ENCODE assay signal across 14 mouse cellular contexts in genomic region chr8:114259713-114260355, GRCm38 (mm10). TPM values are rescaled to one million over a fixed set of nuclear protein-coding genes. Genes with fewer than 3 reads are reported as not detected.
DNase-seq lines count a peak whose midpoint lies in the region; ATAC-seq lines count a peak whose summit lies in the region.
"Had no signal": no experiment of that assay in that cellular context is flagged by ENCODE, and none has a peak within 500 bp of the region (broad histone marks: within the 10 kb centered on the region; RNA-seq: fewer than 3 reads in every experiment).

No protein-coding gene starts in this region.

- no peak for DNase-seq in frontal cortex, adult 2 months (ENCODE audit: extremely low spot score in 1 of 2, low spot score in 1 of 2)
- DNase-seq in right cerebral cortex, postnatal 10 days (ENCODE audit: low spot score in 2 of 2) = peak; percentile 29 to 32
- no peak for DNase-seq in right cerebral cortex, adult 2 months (ENCODE audit: low spot score in 2 of 2)
- peak; percentile 78 to 86 for DNase-seq in cerebellum, postnatal 10 days
- peak; percentile 19 for DNase-seq in telencephalon, adult 2 months (ENCODE audit: low read depth, low spot score)
- no peak for DNase-seq in spleen, postnatal 36 days (ENCODE audit: low spot score in 2 of 2)
- DNase-seq: adrenal gland, postnatal 10 days; B cell, adult 2 months; gastrocnemius, adult 2 months; lung, postnatal 14 days had no signal

- ATAC-seq in frontal cortex, adult (ENCODE audit: low TSS enrichment) = peak; percentile 93
- ATAC-seq in activated CD4-positive, CD25-positive, alpha-beta regulatory T cell, adult 4 months = no peak
- ATAC-seq: intestine, embryonic 16.5 days; midbrain, embryonic 16.5 days had no signal

RNA-seq across cellular contexts. Expression of gene Vat1l, which starts 54.4 kb away (rescaled TPM):
- polyA plus RNA-seq in frontal cortex, adult 2 months (2012; rRNA removed) = 30.5 and 34.1 TPM in 2 replicates
- polyA plus RNA-seq in activated CD4-positive, CD25-positive, alpha-beta regulatory T cell, adult 4 months (2017; shearing (Covaris generic)) = under 1 TPM in 1 of 2 experiments, not detected in 1; 0.12 TPM

Comparison
In these comparisons a context has a peak if more than half of its experiments do, and no peak if none do; other contexts are left out.
1. DNase-seq: peak in right cerebral cortex, postnatal 10 days (2 of 2), cerebellum, postnatal 10 days (2 of 2) and telencephalon, adult 2 months (single experiment); none in frontal cortex, adult 2 months (0 of 2), right cerebral cortex, adult 2 months (0 of 2) and spleen, postnatal 36 days (0 of 2).
2. RNA of gene Vat1l, which starts 54.4 kb away (polyA plus RNA-seq): 30.5 to 34.1 TPM in frontal cortex, adult 2 months; 0.12 TPM in activated CD4-positive, CD25-positive, alpha-beta regulatory T cell, adult 4 months; every median in the first group is over 10 times any median in the second.